Mouse (Mus musculus) activated CD4-positive, CD25-positive, alpha-beta regulatory T cell (primary cell): Measurements from ENCODE around the gene Kdm4c. TPM values are rescaled to one million over a fixed set of nuclear protein-coding genes. Genes with fewer than 3 reads are reported as not detected.

Experiments
- polyA plus RNA-seq, 2 experiments: library from polyadenylated mRNA; unstranded; fragments of 100-300 nt; shearing (Covaris generic); gene quantifications; one replicate each; pipeline ENCODE4 v1.2.1; 2017

The Kdm4c gene
- 10 to 100 TPM; 24.8 to 35.7 TPM for polyA plus RNA-seq

DNA sequence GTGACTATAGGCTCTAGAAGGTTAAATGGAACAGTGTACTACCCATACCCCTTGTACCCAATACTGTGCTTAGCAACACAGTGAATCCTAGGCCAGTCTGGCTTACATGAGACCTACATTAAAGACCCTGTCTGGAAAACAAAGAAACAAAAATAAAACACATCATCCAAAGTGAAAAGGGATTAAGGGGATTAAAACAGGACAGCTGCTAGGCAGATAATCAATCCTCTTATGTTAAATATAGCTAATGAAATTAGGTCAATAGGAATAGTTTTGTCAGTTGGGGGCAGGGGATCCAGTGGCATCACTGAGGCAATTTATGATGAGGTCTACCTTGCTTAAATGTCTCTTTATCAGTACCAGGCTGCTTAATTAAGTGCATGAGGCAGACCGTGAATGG, at the start of gene Kdm4c:
Gene Kdm4c, plus strand, starts transcription at position 322 of the 400 bp plus-strand sequence.

Other genes with a start within 250 kb of the Kdm4c start
- not detected for gene Frmd3, start 229.1 kb upstream of the Kdm4c start, polyA plus RNA-seq